Mouse (Mus musculus) ES-E14 (cell line): ENCODE measurements around the gene Bcl2l10. TPM values are rescaled to one million over a fixed set of nuclear protein-coding genes. Genes with fewer than 3 reads are reported as not detected.

Experiments used
- DNase-seq: peaks from one replicate; pipeline ENCODE4 v3.0.0-alpha.2; 2013; ENCODE audit warnings: low read depth, low spot score
- H3K27ac ChIP-seq: 2 replicates; pipeline ENCODE4 v1.5.1; 2012; ENCODE audit warnings: low read depth, mild to moderate bottlenecking, low read length, moderate library complexity, mixed read lengths; ENCODE audit not compliant: poor library complexity, insufficient read depth, severe bottlenecking
- H3K36me3 ChIP-seq: 2 replicates; pipeline ENCODE4 v1.6.1; 2012; ENCODE audit warnings: mild to moderate bottlenecking, low read length, moderate library complexity, mixed read lengths; ENCODE audit not compliant: control insufficient read depth, poor library complexity, insufficient read depth, severe bottlenecking
- H3K4me1 ChIP-seq, 2 experiments: fragments of 150-350 bp in 1 of 2; sonication (generic) in 1 of 2; 2 replicates each; pipeline ENCODE4 v1.6.1; 2012; ENCODE audit warnings: low read length in 2 of 2, mild to moderate bottlenecking in 1 of 2, mixed read lengths in 1 of 2; ENCODE audit not compliant: control insufficient read depth in 2 of 2, insufficient read depth in 2 of 2, poor library complexity in 1 of 2
- H3K4me3 ChIP-seq, 2 experiments: fragments of 150-350 bp in 1 of 2; sonication (generic) in 1 of 2; 2 replicates each; pipeline ENCODE4 v1.5.1; 2012; ENCODE audit warnings: low read length in 2 of 2, low read depth in 1 of 2, mild to moderate bottlenecking in 1 of 2, mixed read lengths in 1 of 2; ENCODE audit not compliant: insufficient read depth in 1 of 2, poor library complexity in 1 of 2, severe bottlenecking in 1 of 2
- H3K9ac ChIP-seq: 2 replicates; pipeline ENCODE4 v1.6.1; 2012; ENCODE audit warnings: low read depth, mild to moderate bottlenecking, low read length, mixed read lengths; ENCODE audit not compliant: poor library complexity, insufficient read depth, severe bottlenecking
- H3K9me3 ChIP-seq: fragments of 150-350 bp; sonication (generic); 2 replicates; pipeline ENCODE4 v1.6.1; 2012; ENCODE audit warnings: low read depth, mild to moderate bottlenecking, low read length; ENCODE audit not compliant: control insufficient read depth, insufficient read depth
- CHD2 ChIP-seq: IDR thresholded peaks from 2 replicates; pipeline ENCODE4 v1.6.1; 2014; ENCODE audit warnings: mild to moderate bottlenecking, low read depth, low read length, inconsistent platforms
- HCFC1 ChIP-seq: IDR thresholded peaks from 2 replicates; pipeline ENCODE4 v1.6.1; 2012; ENCODE audit warnings: low read length, inconsistent platforms, borderline replicate concordance; ENCODE audit not compliant: insufficient read depth
- MAFK ChIP-seq: IDR thresholded peaks from 2 replicates; pipeline ENCODE4 v1.6.1; 2014; ENCODE audit warnings: mild to moderate bottlenecking, low read depth, low read length, inconsistent platforms; ENCODE audit not compliant: insufficient read depth
- ZC3H11A ChIP-seq: IDR thresholded peaks from 2 replicates; pipeline ENCODE4 v1.6.1; 2012; ENCODE audit warnings: low read depth, mild to moderate bottlenecking, inconsistent platforms, low read length, borderline replicate concordance
- ZNF384 ChIP-seq: IDR thresholded peaks from 2 replicates; pipeline ENCODE4 v1.6.1; 2012; ENCODE audit warnings: low read depth, low read length, inconsistent platforms
- in situ Hi-C, 2 experiments: fragments of 600-800 bp; cut with MboI; formaldehyde crosslinking; loops; one replicate each; pipeline ENCODE4 v1.15.1; 2025; ENCODE audit warnings: low sequenced_read_pairs in 2 of 2, inconsistent platforms in 1 of 2; ENCODE audit not compliant: unreplicated experiment in 2 of 2
- total RNA-seq: library from RNA; depleted of rRNA; stranded (reverse); fragments of 300-350 nt; gene quantifications from 2 replicates; pipeline ENCODE4 v1.2.3, GENCODE M21; 2012

The Bcl2l10 gene
- total RNA-seq, 1 experiment: 0.71 TPM

DNA sequence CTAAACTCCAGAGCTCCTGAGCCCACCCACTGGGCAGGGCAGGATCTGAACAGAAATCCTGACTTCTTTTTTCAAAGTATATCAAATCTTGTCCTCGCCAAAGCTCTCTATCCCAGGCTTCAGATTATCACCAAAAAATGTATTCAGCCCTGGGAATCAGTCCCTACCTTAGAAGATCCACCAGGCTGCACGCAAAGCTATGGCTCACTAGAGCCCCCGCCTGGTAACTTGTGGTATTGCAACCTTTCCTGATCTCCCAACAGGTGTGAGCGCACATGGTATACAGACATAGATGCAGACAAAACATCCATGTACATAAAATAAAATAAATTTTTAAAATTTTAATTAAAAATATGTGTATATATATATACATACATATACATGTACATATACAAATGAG, 35.5 kb upstream of the Bcl2l10 start:
- no peaks in the 10 kb centered on the region for H3K9me3 ChIP-seq
- in situ Hi-C loops: no loop called here
- H3K36me3 ChIP-seq: no peaks in the 10 kb centered on the region
- H3K4me3 ChIP-seq: no peak overlapping the region
- TF ChIP-seq CHD2 (no peak), ZC3H11A (no peak), ZNF384 (no peak), MAFK (no peak), HCFC1 (no peak)
- H3K27ac ChIP-seq: no peak overlapping the region
- no peak overlapping the region for H3K9ac ChIP-seq
- H3K4me1 ChIP-seq: peaks cover 0 to 5% of the 10 kb centered on the region in 2 experiments; a peak in 1 of 4 replicates
- DNase-seq: peak; percentile 87

GRCm38 (mm10) chr9:75313138-75313831, 34.3 kb upstream of the Bcl2l10 start:
- no peak for DNase-seq
- no peaks in the 10 kb centered on the region for H3K36me3 ChIP-seq
- H3K27ac ChIP-seq: no peak overlapping the region; the same call in 1 of the 2 replicates
- TF ChIP-seq HCFC1 (no peak), ZNF384 (no peak), MAFK (no peak), ZC3H11A (no peak), CHD2 (no peak)
- H3K4me1 ChIP-seq: peaks cover 0 to 5% of the 10 kb centered on the region in 2 experiments; a peak in 1 of 4 replicates
- in situ Hi-C loops: no loop called here
- peak overlapping the region; percentile 51; the same call in 1 of the 2 replicates for H3K9ac ChIP-seq
- no peaks in the 10 kb centered on the region for H3K9me3 ChIP-seq
- H3K4me3 ChIP-seq: peak overlapping the region; percentile 67 to 94

GRCm38 (mm10) chr9:75313832-75314516, 33.6 kb upstream of the Bcl2l10 start:
- peaks cover under 1 to 7% of the 10 kb centered on the region in 2 experiments; a peak in 2 of 4 replicates for H3K4me1 ChIP-seq
- peak overlapping the region; percentile 56 for H3K27ac ChIP-seq
- H3K9me3 ChIP-seq: no peaks in the 10 kb centered on the region
- TF ChIP-seq MAFK: no peak
- TF ChIP-seq HCFC1: no peak
- no peak for TF ChIP-seq ZC3H11A
- no peak for TF ChIP-seq CHD2
- no peak for TF ChIP-seq ZNF384
- DNase-seq: peak; percentile 59
- H3K4me3 ChIP-seq: peak overlapping the region; percentile 67 to 94
- in situ Hi-C loops: no loop called here
- H3K9ac ChIP-seq: peak overlapping the region; percentile 87
- H3K36me3 ChIP-seq: no peaks in the 10 kb centered on the region

DNA sequence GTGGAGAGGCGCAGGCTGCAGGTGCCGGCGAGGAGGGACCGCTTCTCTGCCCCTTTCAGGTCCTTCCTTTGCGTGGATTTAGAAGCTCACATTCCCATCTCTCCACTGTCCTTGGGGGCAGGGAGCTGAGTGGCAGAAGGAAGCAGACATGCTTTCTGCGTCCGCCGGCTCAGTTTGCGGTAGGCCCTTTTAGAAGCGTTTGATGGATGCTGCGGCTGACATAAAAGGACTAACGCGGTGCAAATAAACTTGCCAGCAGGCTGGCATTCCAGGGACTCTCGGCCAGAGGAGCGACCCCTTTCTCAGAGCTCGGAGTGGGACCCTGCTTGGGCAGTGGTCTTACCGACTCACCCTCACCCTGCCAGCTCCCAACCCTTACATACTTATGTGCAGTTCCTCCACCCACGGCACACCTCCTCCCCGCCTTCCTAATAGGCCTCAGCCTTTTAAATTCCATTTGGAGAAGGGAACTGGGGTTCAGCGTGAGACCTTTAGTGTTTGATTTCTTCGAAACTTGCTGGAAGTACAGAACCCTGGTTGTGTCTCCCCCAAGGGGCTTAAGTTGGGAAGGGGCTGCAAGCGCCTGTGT, 32.9 kb upstream of the Bcl2l10 start:
- peak overlapping the region; percentile 87 for H3K9ac ChIP-seq
- in situ Hi-C loops: no loop called here
- no peak for TF ChIP-seq ZC3H11A
- no peak for TF ChIP-seq ZNF384
- no peak for TF ChIP-seq CHD2
- no peak for TF ChIP-seq HCFC1
- no peak for TF ChIP-seq MAFK
- H3K9me3 ChIP-seq: no peaks in the 10 kb centered on the region
- DNase-seq: no peak
- H3K36me3 ChIP-seq: no peaks in the 10 kb centered on the region
- H3K4me1 ChIP-seq: peaks cover 3 to 10% of the 10 kb centered on the region in 2 experiments; a peak in 2 of 4 replicates
- no peak overlapping the region for H3K27ac ChIP-seq
- H3K4me3 ChIP-seq: peak overlapping the region; percentile 67 to 94
